Mouse (Mus musculus): ENCODE data around the gene Rap1a. TPM values are rescaled to one million over a fixed set of nuclear protein-coding genes. Genes with fewer than 3 reads are reported as not detected.

Rap1a gene
- 299 TPM for polyA plus RNA-seq (2017; shearing (Covaris generic))

GRCm38 (mm10) chr3:105801191-105802166, at the start of gene Rap1a:
TSS of gene Rap1a (minus strand) at chr3:105801336.

GRCm38 (mm10) chr3:105704031-105705008, 96.8 kb downstream of the Rap1a start, which contains the start of gene Inka2:
TSS of gene Inka2 (plus strand) at chr3:105704599.

GRCm38 (mm10) chr3:105687324-105688060, 113.6 kb downstream of the Rap1a start, which contains the start of gene Ddx20:
TSS of gene Ddx20 (minus strand) at chr3:105687574.

Other genes with a start within 250 kb of the Rap1a start
- 17.1 TPM for gene Ddx20, start 113.8 kb downstream of the Rap1a start, polyA plus RNA-seq (2017; shearing (Covaris generic))
- gene Inka2, start 96.7 kb downstream of the Rap1a start, polyA plus RNA-seq (2017; shearing (Covaris generic)), result 4.8 TPM
- not detected for gene Adora3, start 69.5 kb upstream of the Rap1a start, polyA plus RNA-seq (2017; shearing (Covaris generic))
- gene Tmigd3, start 69.6 kb upstream of the Rap1a start, polyA plus RNA-seq (2017; shearing (Covaris generic)), result 0.33 TPM
- 0.88 TPM for gene I830077J02Rik, start 131.3 kb upstream of the Rap1a start, polyA plus RNA-seq (2017; shearing (Covaris generic))
- gene Wdr77, start 158.0 kb upstream of the Rap1a start, polyA plus RNA-seq (2017; shearing (Covaris generic)), result 97.3 TPM
- 361 TPM for gene Atp5f1, start 158.8 kb upstream of the Rap1a start, polyA plus RNA-seq (2017; shearing (Covaris generic))
- 5.8 TPM for gene Ovgp1, start 172.4 kb upstream of the Rap1a start, polyA plus RNA-seq (2017; shearing (Covaris generic))
- 2.1 TPM for gene Pifo, start 213.3 kb upstream of the Rap1a start, polyA plus RNA-seq (2017; shearing (Covaris generic))
- 8.7 TPM for gene Chil5, start 231.5 kb upstream of the Rap1a start, polyA plus RNA-seq (2017; shearing (Covaris generic))

All from inflammation-experienced regulatory T-cells, adult 16 weeks (primary cell).